Mouse (Mus musculus): ENCODE results near the gene Sept8.

The Sept8 gene

GRCm38 (mm10) chr11:53495417-53495816 lies 23.6 kb upstream of the Sept8 start:
- DNase-seq (ENCODE audit: low read depth), result no peak

GRCm38 (mm10) chr11:53496946-53497345 lies 22.1 kb upstream of the Sept8 start:
- no peak for DNase-seq (ENCODE audit: low read depth)

GRCm38 (mm10) chr11:53500569-53500968 lies 18.5 kb upstream of the Sept8 start:
- no peak for DNase-seq (ENCODE audit: low read depth)

GRCm38 (mm10) chr11:53502039-53502765 lies 16.9 kb upstream of the Sept8 start:
- peak; percentile 67 for DNase-seq (ENCODE audit: low read depth)

- peak; percentile 90 for DNase-seq (ENCODE audit: low read depth)
These were observed 15.3 kb upstream of the Sept8 start for GRCm38 (mm10) chr11:53503738-53504137.

- DNase-seq (ENCODE audit: low read depth), result no peak
These were observed 14.7 kb upstream of the Sept8 start for GRCm38 (mm10) chr11:53504376-53504775.

- no peak for DNase-seq (ENCODE audit: low read depth)
These were observed 13.9 kb upstream of the Sept8 start for GRCm38 (mm10) chr11:53505026-53505663.

- no peak for DNase-seq (ENCODE audit: low read depth)
These were observed 11.8 kb upstream of the Sept8 start for GRCm38 (mm10) chr11:53507098-53507805.

GRCm38 (mm10) chr11:53508152-53508551 lies 10.9 kb upstream of the Sept8 start:
- no peak for DNase-seq (ENCODE audit: low read depth)

- DNase-seq (ENCODE audit: low read depth), result no peak
These were observed 10.5 kb upstream of the Sept8 start for GRCm38 (mm10) chr11:53508591-53508990.

GRCm38 (mm10) chr11:53510351-53510750 lies 8.7 kb upstream of the Sept8 start:
- DNase-seq (ENCODE audit: low read depth), result no peak

GRCm38 (mm10) chr11:53516775-53517627 lies 2.1 kb upstream of the Sept8 start:
- peak; percentile 77 for DNase-seq (ENCODE audit: low read depth)

GRCm38 (mm10) chr11:53518759-53519158 lies 298 bp upstream of the Sept8 start:
- peak; percentile 48 for DNase-seq (ENCODE audit: low read depth)

- DNase-seq (ENCODE audit: low read depth), result peak; percentile 73
These were observed 1.3 kb downstream of the Sept8 start for GRCm38 (mm10) chr11:53520122-53520978.

GRCm38 (mm10) chr11:53521120-53521820 lies 2.2 kb downstream of the Sept8 start:
- DNase-seq (ENCODE audit: low read depth), result peak; percentile 29

- DNase-seq (ENCODE audit: low read depth), result no peak
These were observed 2.7 kb downstream of the Sept8 start for GRCm38 (mm10) chr11:53521821-53522131.

- no peak for DNase-seq (ENCODE audit: low read depth)
These were observed 3.3 kb downstream of the Sept8 start for GRCm38 (mm10) chr11:53522362-53522761.

GRCm38 (mm10) chr11:53522930-53523329 lies 3.9 kb downstream of the Sept8 start:
- DNase-seq (ENCODE audit: low read depth), result no peak

GRCm38 (mm10) chr11:53523545-53524405 lies 4.7 kb downstream of the Sept8 start:
- no peak for DNase-seq (ENCODE audit: low read depth)

GRCm38 (mm10) chr11:53524905-53525304 lies 5.8 kb downstream of the Sept8 start:
- DNase-seq (ENCODE audit: low read depth), result peak; percentile 46

Measured in 416B (cell line).